Mouse (Mus musculus): ENCODE data around the gene Med20.
A peak's percentile ranks its signal among the peaks of the same experiment; 100 is the strongest.

DNA sequence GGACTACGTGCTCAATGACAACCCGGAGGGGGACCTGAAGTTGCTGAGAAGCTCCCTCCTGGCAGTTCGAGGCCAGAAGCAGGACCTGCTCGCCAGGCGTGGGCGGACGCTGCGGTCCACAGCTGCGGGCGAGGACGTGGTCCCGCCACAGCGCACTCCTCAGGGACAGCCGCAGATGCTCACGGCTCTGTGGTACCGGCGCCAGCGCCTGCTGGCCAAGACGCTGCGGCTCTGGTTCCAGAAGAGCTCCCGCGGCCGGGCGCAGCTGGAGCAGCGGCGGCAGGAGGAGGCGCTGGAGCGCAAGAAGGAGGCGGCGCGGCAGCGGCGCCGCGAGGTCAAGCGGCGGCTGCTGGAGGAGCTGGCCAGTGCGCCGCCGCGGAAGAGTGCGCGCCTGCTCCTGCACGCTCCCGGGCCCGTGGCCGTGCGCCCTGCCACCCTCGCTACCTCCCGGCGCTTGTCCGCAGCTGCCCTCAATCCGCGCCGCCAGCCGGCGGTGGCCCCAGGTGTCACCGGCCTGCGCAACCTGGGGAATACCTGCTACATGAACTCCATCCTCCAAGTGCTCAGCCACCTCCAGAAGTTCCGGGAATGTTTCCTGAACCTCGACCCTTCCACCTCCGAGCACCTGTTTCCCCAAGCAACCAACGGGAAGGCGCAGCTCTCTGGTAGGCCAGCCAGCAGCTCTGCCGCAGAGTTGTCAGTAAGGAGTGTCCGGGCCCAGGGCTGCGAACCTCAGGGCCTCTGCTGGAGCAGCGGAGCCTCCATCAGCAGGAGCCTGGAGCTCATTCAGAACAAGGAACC lies 61.1 kb downstream of the Med20 start:
- TF ChIP-seq CTCF (IDR thresholded peaks at IDR 0.05; ENCODE audit: control insufficient read depth, insufficient read depth, insufficient replicate concordance, low read depth, low read length) (no peak; the same call in 1 of the 2 replicates), POLR2A (IDR thresholded peaks at IDR 0.05; ENCODE audit: control insufficient read depth, low read depth, low read length) (peak; percentile 10; the same call in 1 of the 2 replicates)
